Mouse (Mus musculus) bone marrow macrophage, adult 2 months (primary cell): ENCODE measurements around the gene Srp9. TPM values are rescaled to one million over a fixed set of nuclear protein-coding genes. Genes with fewer than 3 reads are reported as not detected.

ENCODE experiments used
- H3K27ac ChIP-seq: 2 replicates; pipeline ENCODE4 v1.5.1; 2012; ENCODE audit warnings: low read depth, low read length; ENCODE audit not compliant: insufficient read depth
- H3K4me1 ChIP-seq: 2 replicates; pipeline ENCODE4 v1.6.1; 2012; ENCODE audit warnings: low read length; ENCODE audit not compliant: control insufficient read depth, insufficient read depth
- H3K4me3 ChIP-seq: 2 replicates; pipeline ENCODE4 v1.5.1; 2012; ENCODE audit warnings: mild to moderate bottlenecking, low read length, moderate library complexity; ENCODE audit not compliant: insufficient read depth
- CTCF ChIP-seq: IDR thresholded peaks from 2 replicates; pipeline ENCODE4 v1.5.1; 2012; ENCODE audit warnings: low read depth, mild to moderate bottlenecking, low read length, moderate library complexity
- POLR2A ChIP-seq: IDR thresholded peaks from 2 replicates; pipeline ENCODE4 v1.6.1; 2012; ENCODE audit warnings: mild to moderate bottlenecking, low read depth, low read length, borderline replicate concordance
- polyA plus RNA-seq: library from polyadenylated mRNA; stranded (reverse); fragments of >200 nt; gene quantifications from 2 replicates; pipeline ENCODE4 v1.2.4, GENCODE M21; 2012; ENCODE audit not compliant: missing spikeins, insufficient read depth, insufficient read length

Gene Srp9
- polyA plus RNA-seq, 1 experiment: 81.0 TPM

GRCm38 (mm10) chr1:182181456-182182305 lies 57.1 kb downstream of the Srp9 start:
- no peak overlapping the region for H3K27ac ChIP-seq
- TF ChIP-seq CTCF (no peak), POLR2A (no peak)

More at GRCm38 (mm10) chr1:182181456-182182305, 57.1 kb downstream of the Srp9 start:
- no peak overlapping the region for H3K4me3 ChIP-seq
- no peaks in the 10 kb centered on the region for H3K4me1 ChIP-seq

Other genes starting within 250 kb of the Srp9 start
- 3.5 and 4.0 TPM in 2 replicates for gene Enah, start 104.7 kb upstream of the Srp9 start, polyA plus RNA-seq
- not detected in 2 replicates for gene Vmn1r1, start 39.7 kb downstream of the Srp9 start, polyA plus RNA-seq
- 206 and 226 TPM in 2 replicates for gene Degs1, start 158.1 kb downstream of the Srp9 start, polyA plus RNA-seq
- 18.6 and 23.6 TPM in 2 replicates for gene Fbxo28, start 216.9 kb downstream of the Srp9 start, polyA plus RNA-seq